Mouse (Mus musculus): ENCODE data around the gene Pelo.

The Pelo gene

GRCm38 (mm10) chr13:115090069-115090976, at the start of gene Pelo:
Gene Pelo (minus strand): TSS chr13:115090186.
- in situ Hi-C loops (cut with MboI, MseI) = no loop called here

- in situ Hi-C loops (cut with MboI, MseI) = no loop called here
These were observed 48.5 kb upstream of the Pelo start for GRCm38 (mm10) chr13:115138513-115138912.

- in situ Hi-C loops (cut with MboI, MseI) = no loop called here
These were observed 46.8 kb upstream of the Pelo start for GRCm38 (mm10) chr13:115136761-115137160.

DNA sequence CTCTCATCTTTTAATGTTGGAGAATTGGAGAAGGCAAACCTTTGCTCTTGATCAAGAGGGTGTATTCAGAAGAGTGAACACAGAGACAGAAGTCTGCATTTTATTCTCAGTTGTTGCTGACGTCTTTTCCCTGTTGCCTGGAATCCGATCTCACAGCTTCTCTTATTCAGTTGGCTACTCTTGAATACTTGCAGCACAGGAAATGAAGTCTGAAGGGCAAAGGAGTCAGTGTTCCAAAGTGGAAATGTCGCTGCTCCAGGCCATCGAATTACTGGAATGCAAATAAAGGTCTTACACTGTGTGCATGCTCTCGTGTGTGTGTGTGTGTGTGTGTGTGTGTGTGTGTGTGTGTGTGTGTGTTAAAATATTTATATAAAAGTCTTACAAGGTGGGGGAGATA, 42.4 kb upstream of the Pelo start:
- in situ Hi-C loops (cut with MboI, MseI) = no loop called here

GRCm38 (mm10) chr13:115131381-115131780, 41.4 kb upstream of the Pelo start:
- in situ Hi-C loops (cut with MboI, MseI) = no loop called here

DNA sequence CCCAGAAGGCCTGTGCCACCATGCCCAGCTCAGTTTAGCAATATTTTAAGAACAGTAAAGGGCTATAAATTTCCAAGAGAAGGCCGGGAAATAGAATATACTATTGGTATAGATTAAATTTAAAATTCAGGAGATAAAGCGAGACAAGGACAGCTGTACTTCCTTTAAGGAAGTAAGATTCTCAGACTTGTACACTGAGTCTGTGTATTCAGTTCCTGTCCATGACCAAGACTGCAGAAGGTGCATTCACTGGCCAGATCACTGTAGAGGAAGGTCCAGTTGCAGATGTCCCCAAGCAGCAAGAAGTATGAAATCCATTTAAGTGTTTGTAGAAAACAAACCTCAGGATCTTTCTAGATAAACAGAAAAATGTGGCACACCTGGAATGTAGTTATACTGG, 40.0 kb upstream of the Pelo start:
- in situ Hi-C loops (cut with MboI, MseI) = no loop called here

GRCm38 (mm10) chr13:115127826-115128225, 37.8 kb upstream of the Pelo start:
- in situ Hi-C loops (cut with MboI, MseI) = no loop called here

DNA sequence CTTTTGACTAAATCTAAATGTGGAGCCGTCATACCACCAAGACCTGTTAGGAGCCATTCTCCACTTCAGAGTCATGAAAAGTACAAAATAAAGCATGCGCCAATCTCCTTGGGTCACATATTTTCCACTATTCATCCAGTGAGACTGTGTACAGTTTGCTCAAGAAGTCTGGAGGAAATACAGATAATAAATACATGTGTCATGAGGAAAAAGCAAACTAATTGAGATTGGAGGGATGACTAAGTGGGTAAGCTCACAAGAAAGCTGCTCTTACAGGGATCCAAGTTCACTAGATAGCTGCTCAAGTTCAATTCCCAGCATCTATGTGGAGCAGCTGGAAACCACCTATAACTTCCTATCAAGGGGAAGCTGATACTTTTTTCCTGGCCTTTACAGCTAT, 36.5 kb upstream of the Pelo start:
- in situ Hi-C loops (cut with MboI, MseI) = no loop called here

- in situ Hi-C loops (cut with MboI, MseI) = no loop called here
These were observed 35.1 kb upstream of the Pelo start for GRCm38 (mm10) chr13:115125130-115125529.

GRCm38 (mm10) chr13:115124521-115124920, 34.5 kb upstream of the Pelo start:
- in situ Hi-C loops (cut with MboI, MseI) = no loop called here

DNA sequence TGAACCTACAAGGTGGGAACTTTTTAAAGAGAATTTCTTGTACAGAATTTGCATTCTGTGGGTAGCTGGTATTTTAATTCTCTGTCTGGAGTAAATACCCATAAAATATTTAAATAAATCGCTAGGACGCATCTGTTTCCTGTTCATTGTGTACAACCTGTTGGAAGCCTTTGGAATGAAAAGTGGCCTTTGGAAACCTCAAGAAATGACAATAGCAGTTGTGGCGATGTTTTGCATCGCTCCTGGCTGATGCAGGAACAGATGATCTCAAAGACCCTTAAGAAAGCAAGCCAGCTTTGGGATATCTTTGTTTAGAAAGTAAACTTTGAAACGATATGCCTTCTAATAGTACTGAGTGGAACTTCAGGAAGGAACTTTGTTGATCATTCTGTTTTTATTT, 28.8 kb upstream of the Pelo start:
- in situ Hi-C loops (cut with MboI, MseI) = no loop called here

DNA sequence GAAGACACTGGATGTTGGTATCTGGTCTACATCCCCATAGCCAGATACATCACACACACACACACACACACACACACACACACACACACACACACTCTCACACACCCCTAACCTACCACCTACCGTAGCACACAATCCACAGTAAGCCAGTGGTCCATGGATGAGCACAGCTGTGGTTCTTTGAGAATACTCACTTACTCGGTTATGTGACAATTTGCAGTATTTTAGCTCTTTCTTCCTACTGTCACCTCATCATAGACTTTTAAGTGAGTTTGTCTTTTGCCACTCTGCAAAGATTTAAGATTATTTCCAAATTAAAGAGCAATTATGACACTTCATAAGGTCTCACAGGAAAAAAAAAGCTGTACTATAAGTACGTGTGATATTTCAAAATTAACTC, 28.2 kb upstream of the Pelo start:
- in situ Hi-C loops (cut with MboI, MseI) = no loop called here

DNA sequence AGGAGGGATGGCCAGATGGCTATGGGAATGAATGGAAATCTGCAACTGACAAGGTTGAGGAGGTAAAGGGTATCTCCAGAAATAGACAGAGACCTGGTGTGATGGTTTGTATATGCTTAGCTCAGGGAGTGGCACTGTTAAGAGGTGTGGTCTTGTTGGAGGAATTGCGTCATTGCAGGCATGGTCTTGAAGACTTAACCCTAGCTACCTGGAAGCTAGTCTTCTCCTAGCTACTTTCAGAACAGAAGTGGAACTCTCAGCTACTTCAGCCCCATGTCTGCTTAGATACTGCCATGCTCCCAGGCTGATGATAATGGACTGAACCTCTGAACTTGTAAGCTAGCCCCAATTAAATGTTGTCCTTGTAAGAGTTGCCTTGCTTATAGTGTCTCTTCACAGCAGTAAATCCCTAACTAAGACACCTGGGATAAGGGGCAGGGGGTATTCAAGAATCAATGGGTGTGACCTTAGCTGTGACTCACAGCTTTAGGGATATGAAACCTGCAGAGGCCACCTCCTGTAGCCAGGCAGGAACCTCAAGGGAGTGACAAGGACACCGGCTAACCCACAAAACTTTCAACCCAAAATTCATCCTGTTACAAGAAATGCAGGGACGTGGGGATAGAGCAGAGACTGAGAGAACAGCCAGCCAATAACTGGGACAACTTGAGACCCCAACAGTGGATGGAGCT, 27.1 kb upstream of the Pelo start:
- in situ Hi-C loops (cut with MboI, MseI) = no loop called here

DNA sequence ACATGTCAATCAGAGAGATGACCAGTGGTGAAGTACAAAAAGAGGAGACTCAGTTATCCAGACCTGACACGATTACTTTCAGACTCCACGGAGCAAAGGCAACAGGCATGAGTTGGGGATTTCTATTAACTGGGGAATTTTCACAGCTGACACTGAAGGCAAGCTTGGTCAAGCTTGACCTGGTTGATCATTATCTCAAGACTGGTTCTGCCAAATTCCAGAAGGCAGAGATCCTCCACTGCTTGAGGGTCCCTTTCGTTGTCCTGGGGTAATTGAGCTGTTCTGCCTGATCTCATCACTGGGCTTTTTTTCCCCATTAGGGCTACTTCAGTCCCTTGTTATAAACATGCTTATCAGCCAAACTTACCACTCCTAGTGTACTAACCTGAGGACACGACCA, 19.6 kb upstream of the Pelo start:
- in situ Hi-C loops (cut with MboI, MseI) = no loop called here

GRCm38 (mm10) chr13:115107436-115107835, 17.4 kb upstream of the Pelo start:
- in situ Hi-C loops (cut with MboI, MseI) = no loop called here

DNA sequence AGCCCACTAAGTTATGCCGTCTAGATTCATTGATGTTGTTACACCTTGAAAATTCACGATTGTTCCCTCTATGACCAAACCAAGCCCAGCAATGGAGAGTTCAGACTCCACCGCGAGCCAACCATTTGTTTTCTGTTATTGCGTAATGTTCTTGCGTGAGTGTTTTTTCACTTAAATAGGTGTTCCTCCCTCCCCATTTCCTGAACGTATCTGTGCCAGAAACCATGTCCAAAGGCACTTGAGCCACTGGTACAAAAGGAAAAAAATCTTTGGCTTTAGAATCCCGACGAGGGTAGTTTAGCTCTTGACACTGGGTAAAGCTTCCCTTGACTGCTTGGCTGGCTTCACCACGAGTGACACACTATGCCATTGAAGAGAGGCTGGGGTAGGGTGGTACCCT, 16.2 kb upstream of the Pelo start:
- in situ Hi-C loops (cut with MboI, MseI) = no loop called here

DNA sequence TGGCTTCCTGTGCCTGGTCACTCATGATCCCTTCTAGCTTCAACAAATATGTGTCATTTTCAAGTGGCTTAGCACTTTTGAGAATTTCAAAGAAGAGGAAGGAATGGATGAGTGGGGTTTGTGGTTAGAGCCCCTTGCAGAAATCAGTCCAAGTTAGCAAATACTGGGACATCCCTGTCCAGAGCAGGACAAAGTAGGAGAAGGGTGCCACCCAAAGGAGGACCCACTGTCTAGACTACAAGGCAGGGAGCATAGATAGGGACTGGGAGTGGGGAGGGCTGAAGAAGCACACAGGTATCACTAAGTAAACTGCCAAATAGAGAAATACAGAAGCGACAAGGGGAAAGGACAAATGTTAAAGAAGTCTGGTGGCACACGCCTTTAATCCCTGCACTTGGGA, 12.8 kb upstream of the Pelo start:
- in situ Hi-C loops (cut with MboI, MseI) = no loop called here

- in situ Hi-C loops (cut with MboI, MseI) = no loop called here
These were observed 11.6 kb upstream of the Pelo start, which contains the start of the genes Gm49395 and Itga1 for GRCm38 (mm10) chr13:115101355-115102191. Gene Gm49395 (minus strand): TSS chr13:115101921. Gene Itga1 (minus strand): TSS chr13:115101964.

DNA sequence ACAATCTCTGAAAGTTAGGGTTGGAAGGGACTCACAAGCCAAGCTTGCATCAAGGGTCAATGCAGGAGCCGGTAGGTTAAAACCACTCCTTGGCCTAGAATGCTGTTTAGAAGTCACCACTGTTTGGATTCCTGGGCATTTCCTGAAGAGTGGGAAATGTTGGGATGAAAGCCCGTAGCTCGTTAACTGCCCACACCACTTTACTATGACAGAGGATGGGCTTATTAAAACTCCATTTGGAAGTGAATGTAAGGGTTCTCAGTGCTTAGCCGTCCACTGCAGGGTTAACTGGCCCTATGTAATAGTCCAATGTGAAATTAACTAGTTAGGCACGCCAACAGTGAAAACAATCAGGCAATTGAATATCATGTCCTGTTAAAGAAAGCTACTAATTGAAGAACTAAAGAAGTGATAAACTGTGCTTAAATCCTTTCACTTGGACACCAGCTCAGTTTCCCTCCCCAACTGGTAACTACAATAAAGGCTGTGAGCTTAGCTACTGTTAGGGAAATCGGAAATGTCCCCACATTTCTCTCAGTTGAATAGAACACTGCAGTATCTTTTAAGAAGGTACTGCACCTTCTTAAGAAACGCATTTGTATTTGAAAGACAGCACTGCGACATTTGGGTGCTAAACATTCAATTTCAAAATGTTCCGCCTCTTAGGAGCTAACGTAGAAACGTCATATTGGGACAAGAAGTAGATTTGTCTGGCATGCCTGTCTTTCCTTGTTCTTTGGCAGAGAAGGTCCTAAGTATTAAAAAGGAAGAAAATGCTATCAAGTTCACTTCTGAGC, 10.6 kb upstream of the Pelo start:
- in situ Hi-C loops (cut with MboI, MseI) = no loop called here

GRCm38 (mm10) chr13:115099381-115099780, 9.4 kb upstream of the Pelo start:
- in situ Hi-C loops (cut with MboI, MseI) = no loop called here

DNA sequence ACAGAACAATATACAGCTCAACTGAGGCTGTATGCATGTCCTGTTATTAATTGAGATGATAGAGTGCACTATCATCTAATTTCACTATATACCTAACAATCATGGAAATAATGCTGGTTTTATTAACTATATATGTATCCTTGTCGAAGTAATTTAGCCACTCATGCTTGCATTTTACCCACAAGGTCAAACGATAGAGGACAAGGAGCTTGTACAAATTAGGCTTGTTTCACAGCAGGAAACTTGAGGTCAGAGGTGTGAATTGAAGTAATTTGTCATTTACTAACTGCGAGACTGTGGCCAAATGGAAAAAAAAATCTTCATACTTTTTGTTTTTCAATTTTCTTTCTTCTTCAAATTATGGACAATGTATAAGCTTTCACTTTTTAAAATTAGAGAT, 8.2 kb upstream of the Pelo start:
- in situ Hi-C loops (cut with MboI, MseI) = no loop called here

Measured in T-helper 1 cell (primary cell).